Mouse (Mus musculus) heart, embryonic 11.5 days (tissue): Measurements from ENCODE around the gene Yif1a. TPM values are rescaled to one million over a fixed set of nuclear protein-coding genes. Genes with fewer than 3 reads are reported as not detected.

Experiments
- ATAC-seq: fragments of 200-750 bp; cut with Nextera tagmentation; replicated peaks from 2 replicates; pipeline ENCODE4 v1.8.0; 2017; ENCODE audit warnings: moderate library complexity; ENCODE audit not compliant: insufficient number of reproducible peaks, low FRiP score, low TSS enrichment
- H3K27ac ChIP-seq: fragments of 300-500 bp; sonication (generic); 2 replicates; pipeline ENCODE4 v1.5.1; 2014; ENCODE audit warnings: mild to moderate bottlenecking, low read depth, low read length
- H3K27me3 ChIP-seq: fragments of 300-500 bp; sonication (generic); 2 replicates; pipeline ENCODE4 v1.6.1; 2014; ENCODE audit warnings: mild to moderate bottlenecking, low read length, mixed read lengths; ENCODE audit not compliant: control insufficient read depth, insufficient read depth
- H3K36me3 ChIP-seq: fragments of 300-500 bp; sonication (generic); 2 replicates; pipeline ENCODE4 v1.6.1; 2014; ENCODE audit warnings: mild to moderate bottlenecking, low read length, moderate library complexity, mixed read lengths; ENCODE audit not compliant: control insufficient read depth, insufficient read depth
- H3K4me1 ChIP-seq: fragments of 300-500 bp; sonication (generic); 2 replicates; pipeline ENCODE4 v1.6.1; 2014; ENCODE audit warnings: low read length; ENCODE audit not compliant: control insufficient read depth, insufficient read depth
- H3K4me2 ChIP-seq: fragments of 300-500 bp; sonication (generic); 2 replicates; pipeline ENCODE4 v1.6.1; 2014; ENCODE audit warnings: mild to moderate bottlenecking, moderate library complexity
- H3K4me3 ChIP-seq: fragments of 300-500 bp; sonication (generic); 2 replicates; pipeline ENCODE4 v1.5.1; 2014; ENCODE audit warnings: low read depth, low read length
- H3K9ac ChIP-seq: fragments of 300-500 bp; sonication (generic); 2 replicates; pipeline ENCODE4 v1.6.1; 2014; ENCODE audit warnings: mild to moderate bottlenecking, low read depth, low read length, moderate library complexity
- H3K9me3 ChIP-seq: fragments of 300-500 bp; sonication (generic); replicated peaks from 2 replicates; pipeline ENCODE4 v1.6.1; 2016; ENCODE audit warnings: low read length; ENCODE audit not compliant: control insufficient read depth
- WGBS: fragments of 180-500 bp; shearing (Covaris S2); extraction: QIAGEN DNeasy Blood & Tissue Kit; methylation state at CpG from one replicate; pipeline ENCODE4 v1.1.7; 2014; ENCODE audit not compliant: insufficient replicate concordance; 5-methylcytosine and 5-hydroxymethylcytosine counted together
- polyA plus RNA-seq: library from polyadenylated mRNA; unstranded; fragments of >200 nt; fragmentation: Nextera tagmentation; extraction: Ambion mirVana; gene quantifications from 2 replicates; pipeline ENCODE4 v1.2.1, GENCODE M21; 2014

The Yif1a gene
- polyA plus RNA-seq, 1 experiment from 2014 or later: 102 TPM

- H3K9me3 ChIP-seq: no peaks in the 10 kb centered on the region
- peaks cover 22% of the 10 kb centered on the region for H3K27me3 ChIP-seq
- H3K4me3 ChIP-seq: peak overlapping the region; percentile 90; the same call in 1 of the 2 replicates
- H3K9ac ChIP-seq: no peak overlapping the region
- WGBS: 89% methylated on average over 4 of the region's 4 CpGs
- no peak overlapping the region for H3K27ac ChIP-seq
- H3K4me1 ChIP-seq: peaks cover 23% of the 10 kb centered on the region
- peaks cover 12% of the 10 kb centered on the region; the same call in 1 of the 2 replicates for H3K36me3 ChIP-seq
- no peak for ATAC-seq
- peak overlapping the region; percentile 94 for H3K4me2 ChIP-seq
These were observed 986 bp downstream of the Yif1a start for GRCm38 (mm10) chr19:5089324-5089723.

GRCm38 (mm10) chr19:5092083-5092482 is 3.7 kb downstream of the Yif1a start:
- H3K36me3 ChIP-seq: peaks cover 12% of the 10 kb centered on the region; the same call in 1 of the 2 replicates
- no peak overlapping the region for H3K4me3 ChIP-seq
- no peak for ATAC-seq
- peaks cover 35% of the 10 kb centered on the region for H3K4me1 ChIP-seq
- no peak overlapping the region for H3K9ac ChIP-seq
- no peak overlapping the region for H3K4me2 ChIP-seq
- H3K9me3 ChIP-seq: no peaks in the 10 kb centered on the region
- no peak overlapping the region for H3K27ac ChIP-seq
- no peaks in the 10 kb centered on the region for H3K27me3 ChIP-seq
- WGBS: 84% methylated on average over 10 of the region's 10 CpGs

GRCm38 (mm10) chr19:5093481-5094242 is 5.3 kb downstream of the Yif1a start:
- WGBS: 68% methylated on average over 12 of the region's 12 CpGs
- H3K9me3 ChIP-seq: no peaks in the 10 kb centered on the region
- H3K4me2 ChIP-seq: no peak overlapping the region
- no peak overlapping the region for H3K27ac ChIP-seq
- ATAC-seq: no peak
- no peak overlapping the region for H3K4me3 ChIP-seq
- no peak overlapping the region for H3K9ac ChIP-seq
- 0 out of 2 replicates have a peak, but pooled peaks cover 2% of the 10 kb centered on the region for H3K27me3 ChIP-seq
- H3K36me3 ChIP-seq: peaks cover 12% of the 10 kb centered on the region; the same call in 1 of the 2 replicates
- peaks cover 40% of the 10 kb centered on the region for H3K4me1 ChIP-seq

GRCm38 (mm10) chr19:5094243-5094632 is 5.9 kb downstream of the Yif1a start:
- Histone ChIP-seq H3K4me1 (peaks cover 38% of the 10 kb centered on the region), H3K9me3 (no peaks in the 10 kb centered on the region), H3K4me3 (no peak overlapping the region), H3K4me2 (no peak overlapping the region), H3K27ac (no peak overlapping the region), H3K27me3 (0 out of 2 replicates have a peak, but pooled peaks cover 2% of the 10 kb centered on the region), H3K36me3 (peaks cover 12% of the 10 kb centered on the region; the same call in 1 of the 2 replicates), H3K9ac (no peak overlapping the region)
- ATAC-seq: peak; percentile 47; the same call in 1 of the 2 replicates
- under 1% methylated on average over 21 of the region's 21 CpGs for WGBS

GRCm38 (mm10) chr19:5094746-5095417 is 6.5 kb downstream of the Yif1a start:
- Histone ChIP-seq H3K27ac (no peak overlapping the region), H3K36me3 (peaks cover 16% of the 10 kb centered on the region), H3K9me3 (no peaks in the 10 kb centered on the region), H3K9ac (no peak overlapping the region), H3K27me3 (0 out of 2 replicates have a peak, but pooled peaks cover 2% of the 10 kb centered on the region), H3K4me2 (no peak overlapping the region), H3K4me3 (no peak overlapping the region), H3K4me1 (peaks cover 37% of the 10 kb centered on the region)
- no peak for ATAC-seq
- 52% methylated on average over 11 of the region's 11 CpGs for WGBS

GRCm38 (mm10) chr19:5095887-5096474 is 7.6 kb downstream of the Yif1a start:
- peaks cover 37% of the 10 kb centered on the region for H3K4me1 ChIP-seq
- no peaks in the 10 kb centered on the region for H3K9me3 ChIP-seq
- H3K9ac ChIP-seq: no peak overlapping the region
- WGBS: 11% methylated on average over 9 of the region's 9 CpGs
- no peak overlapping the region for H3K27ac ChIP-seq
- ATAC-seq: no peak
- H3K4me2 ChIP-seq: no peak overlapping the region; the same call in 1 of the 2 replicates
- 0 out of 2 replicates have a peak, but pooled peaks cover 2% of the 10 kb centered on the region for H3K27me3 ChIP-seq
- H3K36me3 ChIP-seq: peaks cover 17% of the 10 kb centered on the region
- no peak overlapping the region for H3K4me3 ChIP-seq

- H3K27me3 ChIP-seq: 0 out of 2 replicates have a peak, but pooled peaks cover 2% of the 10 kb centered on the region
- H3K4me2 ChIP-seq: peak overlapping the region; percentile 99
- no peaks in the 10 kb centered on the region for H3K9me3 ChIP-seq
- H3K4me3 ChIP-seq: peak overlapping the region; percentile 55
- ATAC-seq: no peak
- H3K4me1 ChIP-seq: peaks cover 37% of the 10 kb centered on the region
- H3K9ac ChIP-seq: peak overlapping the region; percentile 77
- peaks cover 24% of the 10 kb centered on the region for H3K36me3 ChIP-seq
- WGBS: 8% methylated on average over 31 of the region's 31 CpGs
- H3K27ac ChIP-seq: no peak overlapping the region
These were observed 9.4 kb downstream of the Yif1a start for GRCm38 (mm10) chr19:5097521-5098362.
